In genomic region chr15:98830736-98831683, GRCm38 (mm10) we compare ENCODE assay signal across 8 mouse cellular contexts. TPM values are rescaled to one million over a fixed set of nuclear protein-coding genes. Genes with fewer than 3 reads are reported as not detected.
A peak's percentile ranks its signal among the peaks of the same experiment; 100 is the strongest.
DNase-seq lines count a peak whose midpoint lies in the region; ATAC-seq and TF ChIP-seq lines count a peak whose summit lies in the region.

Gene Prkag1 (minus strand): TSS chr15:98831521.

- peak; percentile 96 for DNase-seq in 3134 (ENCODE audit: extremely low read depth, insufficient read length, low spot score)
- peak; percentile 99 for DNase-seq in adrenal gland, postnatal 36 days
- peak; percentile 96 to 98 for DNase-seq in heart, adult 18-20 months
- peak; percentile 97 for DNase-seq in kidney, adult 2 months
- peak; percentile 90 to 96 for DNase-seq in spleen, adult 2 months (ENCODE audit: low read depth in 1 of 2, low spot score in 2 of 2)

- peaks cover 36% of the 10 kb centered on the region for H3K36me3 ChIP-seq in embryonic facial prominence, embryonic 13.5 days
- peaks cover 2% of the 10 kb centered on the region; the same call in 1 of the 2 replicates for H3K36me3 ChIP-seq in kidney, adult 2 months (ENCODE audit: control insufficient read depth, insufficient read depth, low read length)
- H3K36me3 ChIP-seq in limb, embryonic 12.5 days = peaks cover 50% of the 10 kb centered on the region
- H3K36me3 ChIP-seq in midbrain, embryonic 15.5 days (replicated peaks) = peaks cover 28% of the 10 kb centered on the region
- H3K36me3 ChIP-seq in spleen, adult 2 months (ENCODE audit: control insufficient read depth, insufficient read depth, low read length) = peaks cover 23% of the 10 kb centered on the region

- peak; percentile 92 for ATAC-seq in embryonic facial prominence, embryonic 13.5 days (ENCODE audit: insufficient number of reproducible peaks, insufficient read depth, low FRiP score, low TSS enrichment, low read depth)
- peak; percentile 86 for ATAC-seq in limb, embryonic 12.5 days (ENCODE audit: insufficient number of reproducible peaks, insufficient read depth, low FRiP score, low TSS enrichment, low read depth)
- peak; percentile 97 for ATAC-seq in midbrain, embryonic 15.5 days (replicated peaks)

- peak within 1 kb of the TSS; percentile 88 for H3K9ac ChIP-seq in embryonic facial prominence, embryonic 13.5 days
- H3K9ac ChIP-seq in limb, embryonic 12.5 days (replicated peaks) = peak within 1 kb of the TSS; percentile 75
- H3K9ac ChIP-seq in midbrain, embryonic 15.5 days = peak within 1 kb of the TSS; percentile 67

- WGBS in embryonic facial prominence, embryonic 13.5 days = under 1% methylated on average over 65 of the region's 66 CpGs
- WGBS in kidney, adult 2 months = under 1% methylated on average over 65 of the region's 66 CpGs
- WGBS in limb, embryonic 12.5 days = under 1% methylated on average over 62 of the region's 66 CpGs
- under 1% methylated on average over 64 of the region's 66 CpGs for WGBS in midbrain, embryonic 15.5 days
- under 1% methylated on average over 64 of the region's 66 CpGs for WGBS in spleen, adult 2 months

- peak; percentile 30; the same call in 1 of the 2 replicates for TF ChIP-seq CTCF in kidney, adult 2 months (conservative IDR thresholded peaks at IDR 0.05; ENCODE audit: insufficient read depth, insufficient read length, low read depth, low read length)
- TF ChIP-seq CTCF in spleen, adult 2 months (IDR thresholded peaks at IDR 0.05; ENCODE audit: extremely low read depth, insufficient read depth, insufficient read length, insufficient replicate concordance) = peak; percentile 30; the same call in 1 of the 2 replicates

- H3K27me3 ChIP-seq in embryonic facial prominence, embryonic 13.5 days = no peaks in the 10 kb centered on the region
- H3K27me3 ChIP-seq in kidney, adult 2 months (replicated peaks; ENCODE audit: control insufficient read depth, insufficient read depth, low read length) = no peaks in the 10 kb centered on the region
- no peaks in the 10 kb centered on the region for H3K27me3 ChIP-seq in limb, embryonic 12.5 days
- no peaks in the 10 kb centered on the region for H3K27me3 ChIP-seq in midbrain, embryonic 15.5 days (replicated peaks)
- no peaks in the 10 kb centered on the region for H3K27me3 ChIP-seq in spleen, adult 2 months (ENCODE audit: control insufficient read depth, insufficient read depth, low read length)

- no peaks in the 10 kb centered on the region for H3K9me3 ChIP-seq in embryonic facial prominence, embryonic 13.5 days
- no peaks in the 10 kb centered on the region for H3K9me3 ChIP-seq in limb, embryonic 12.5 days
- no peaks in the 10 kb centered on the region for H3K9me3 ChIP-seq in midbrain, embryonic 15.5 days

- peak within 1 kb of the TSS; percentile 63 for H3K4me2 ChIP-seq in embryonic facial prominence, embryonic 13.5 days
- peak within 1 kb of the TSS; percentile 63 for H3K4me2 ChIP-seq in limb, embryonic 12.5 days
- H3K4me2 ChIP-seq in midbrain, embryonic 15.5 days = peak within 1 kb of the TSS; percentile 64

- TF ChIP-seq POLR2A in kidney, adult 2 months (IDR thresholded peaks at IDR 0.05; ENCODE audit: low read depth, low read length) = peak; percentile 45
- TF ChIP-seq POLR2A in spleen, adult 2 months (IDR thresholded peaks at IDR 0.05; ENCODE audit: low read depth, low read length) = peak; percentile 23; the same call in 1 of the 2 replicates

- H3K4me1 ChIP-seq in embryonic facial prominence, embryonic 13.5 days = peaks cover 21% of the 10 kb centered on the region
- H3K4me1 ChIP-seq in kidney, adult 2 months (ENCODE audit: control insufficient read depth, insufficient read depth, low read length) = peaks cover 6% of the 10 kb centered on the region; the same call in 1 of the 2 replicates
- peaks cover 10% of the 10 kb centered on the region for H3K4me1 ChIP-seq in limb, embryonic 12.5 days (replicated peaks)
- peaks cover 19% of the 10 kb centered on the region for H3K4me1 ChIP-seq in midbrain, embryonic 15.5 days
- peaks cover 6% of the 10 kb centered on the region; the same call in 1 of the 2 replicates for H3K4me1 ChIP-seq in spleen, adult 2 months (ENCODE audit: control insufficient read depth, insufficient read depth, insufficient read length)

- peak within 1 kb of the TSS; percentile 96 for H3K27ac ChIP-seq in embryonic facial prominence, embryonic 13.5 days
- peak within 1 kb of the TSS; percentile 95 for H3K27ac ChIP-seq in kidney, adult 2 months (ENCODE audit: insufficient read depth, low read depth, low read length)
- H3K27ac ChIP-seq in limb, embryonic 12.5 days = peak within 1 kb of the TSS; percentile 92
- peak within 1 kb of the TSS; percentile 82 for H3K27ac ChIP-seq in midbrain, embryonic 15.5 days
- peak within 1 kb of the TSS; percentile 88 for H3K27ac ChIP-seq in spleen, adult 2 months (ENCODE audit: insufficient read depth, low read length)

- H3K4me3 ChIP-seq in embryonic facial prominence, embryonic 13.5 days = peak within 1 kb of the TSS; percentile 75
- peak within 1 kb of the TSS; percentile 100 for H3K4me3 ChIP-seq in kidney, adult 2 months (ENCODE audit: insufficient read depth, low read depth, low read length)
- H3K4me3 ChIP-seq in limb, embryonic 12.5 days (replicated peaks) = peak within 1 kb of the TSS; percentile 70
- peak within 1 kb of the TSS; percentile 55 for H3K4me3 ChIP-seq in midbrain, embryonic 15.5 days
- H3K4me3 ChIP-seq in spleen, adult 2 months (ENCODE audit: extremely low read depth, insufficient read depth, insufficient read length) = peak within 1 kb of the TSS; percentile 74

RNA-seq across cellular contexts. Expression of gene Prkag1, which starts in this region (rescaled TPM):
- total RNA-seq in adrenal gland, postnatal 36 days (2021) = 10 to 100 TPM; 68.3 to 87.0 TPM
- polyA plus RNA-seq in embryonic facial prominence, embryonic 13.5 days (2015; fragmentation: Nextera tagmentation; extraction: Ambion mirVana) = 90.4 and 92.5 TPM in 2 replicates
- 100 to 1,000 TPM; 107 to 125 TPM for total RNA-seq in heart, adult 18-20 months (2021)
- polyA plus RNA-seq in kidney, adult 2 months (2012; rRNA removed) = 68.9 and 72.7 TPM in 2 replicates
- polyA plus RNA-seq in limb, embryonic 12.5 days (2016; fragmentation: Nextera tagmentation; extraction: Ambion mirVana) = 81.4 and 88.4 TPM in 2 replicates
- polyA plus RNA-seq in midbrain, embryonic 15.5 days (2015; fragmentation: Nextera tagmentation; extraction: Ambion mirVana) = 72.7 and 84.7 TPM in 2 replicates
- polyA plus RNA-seq in spleen, adult 2 months (2012; rRNA removed) = 42.2 and 45.1 TPM in 2 replicates

Comparison
In these comparisons a context has a peak if more than half of its experiments do, and no peak if none do; other contexts are left out.
1. Peak in every context shown above with its lines: DNase-seq, ATAC-seq, H3K4me3 ChIP-seq and H3K27ac ChIP-seq.